ENCODE assay signal across 10 mouse cellular contexts in the genomic region with DNA sequence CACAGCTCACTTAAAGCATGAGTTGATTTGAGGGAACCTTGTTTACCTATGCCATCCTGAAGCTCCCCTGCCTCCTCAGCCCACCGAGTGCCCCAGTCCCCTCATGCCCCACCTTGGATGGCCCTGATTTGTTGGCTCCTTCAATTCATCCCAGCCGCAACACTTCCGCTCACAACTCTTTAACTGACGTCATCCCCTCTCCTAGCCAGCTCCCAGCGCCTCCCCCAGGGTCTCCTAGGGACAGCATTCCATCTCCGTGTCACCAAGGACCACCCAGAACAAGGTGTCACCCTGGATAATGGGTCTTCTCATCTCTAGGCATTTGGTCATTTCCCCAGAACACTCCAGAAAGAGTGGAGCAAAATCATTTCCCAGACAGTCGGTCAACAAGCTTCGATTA.
"Had no signal": no experiment of that assay in that cellular context is flagged by ENCODE, and none has a peak within 500 bp of the region (broad histone marks: within the 10 kb centered on the region; RNA-seq: fewer than 3 reads in every experiment).

No protein-coding gene starts in this region.

- H3K4me2 ChIP-seq: limb, embryonic 13.5 days; liver, embryonic 15.5 days; midbrain, embryonic 15.5 days had no signal

- H3K9ac ChIP-seq: limb, embryonic 13.5 days; liver, embryonic 15.5 days; midbrain, embryonic 15.5 days had no signal

- ATAC-seq: midbrain, embryonic 15.5 days had no signal

- H3K9me3 ChIP-seq: limb, embryonic 13.5 days; liver, embryonic 15.5 days; midbrain, embryonic 10.5 days; midbrain, embryonic 15.5 days had no signal

- H3K27me3 ChIP-seq: limb, embryonic 13.5 days; liver, embryonic 15.5 days; midbrain, embryonic 15.5 days had no signal

- DNase-seq: kidney, adult 18-20 months; kidney, postnatal 10 days; kidney, postnatal 4 days; left cerebral cortex, postnatal 4 days; thymus, postnatal 4 days had no signal

- H3K27ac ChIP-seq: limb, embryonic 13.5 days; liver, embryonic 15.5 days; midbrain, embryonic 15.5 days; stomach, postnatal 0 days had no signal

- H3K4me3 ChIP-seq: limb, embryonic 13.5 days; liver, embryonic 15.5 days; midbrain, embryonic 10.5 days; midbrain, embryonic 15.5 days had no signal

- H3K36me3 ChIP-seq: limb, embryonic 13.5 days; liver, embryonic 15.5 days; midbrain, embryonic 10.5 days; midbrain, embryonic 15.5 days had no signal
